Mouse (Mus musculus) erythroblast, embryonic 14.5 days (primary cell): Measurements from ENCODE around the gene Xbp1.

Experiments used
- GATA1 ChIP-seq: IDR thresholded peaks from 2 replicates; pipeline ENCODE4 v1.6.1; 2012; ENCODE audit warnings: low read length, inconsistent platforms, mixed read lengths
- TAL1 ChIP-seq: IDR thresholded peaks from 3 replicates; pipeline ENCODE4 v1.6.1; 2012; ENCODE audit warnings: low read length, inconsistent platforms, mixed read lengths

GRCm38 (mm10) chr11:5514091-5514490 is 6.4 kb upstream of the Xbp1 start:
- TF ChIP-seq GATA1 (no peak), TAL1 (no peak)
